Mouse (Mus musculus): Measurements from ENCODE around the gene Obp2a.
A peak's percentile ranks its signal among the peaks of the same experiment; 100 is the strongest.
"Not testable (repeated sequence)": the region's sequence is repeated elsewhere in the genome, so short reads cannot be mapped to it uniquely, and the experiment has no call there.

Gene Obp2a

GRCm38 (mm10) chr2:25709791-25710190 is 9.9 kb downstream of the Obp2a start:
- DNase-seq (ENCODE audit: inconsistent ontology term): peak; percentile 37

DNA sequence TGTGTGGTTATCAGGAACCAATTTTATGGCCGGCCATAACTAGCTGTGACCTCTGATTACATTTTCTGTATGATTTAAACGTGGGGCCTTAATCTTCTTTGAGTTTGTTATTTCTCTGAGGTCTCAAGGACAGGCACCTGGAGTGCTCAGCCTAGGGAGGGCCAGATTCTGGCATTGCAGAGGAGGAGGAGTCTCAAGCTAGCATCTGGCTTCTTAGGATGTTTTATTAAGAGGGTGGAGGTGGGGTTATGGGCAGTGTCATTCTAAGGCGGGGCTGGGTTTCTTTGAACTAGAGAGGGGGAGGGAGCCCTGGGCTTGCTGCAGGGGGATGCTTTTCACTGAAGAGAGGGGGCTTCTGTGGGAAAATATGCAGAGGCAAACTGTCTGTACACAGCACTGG is 11.8 kb downstream of the Obp2a start:
- not testable (repeated sequence) for DNase-seq (ENCODE audit: inconsistent ontology term)

- DNase-seq (ENCODE audit: inconsistent ontology term): no peak
Measured at GRCm38 (mm10) chr2:25717222-25717621, 17.4 kb downstream of the Obp2a start.

DNA sequence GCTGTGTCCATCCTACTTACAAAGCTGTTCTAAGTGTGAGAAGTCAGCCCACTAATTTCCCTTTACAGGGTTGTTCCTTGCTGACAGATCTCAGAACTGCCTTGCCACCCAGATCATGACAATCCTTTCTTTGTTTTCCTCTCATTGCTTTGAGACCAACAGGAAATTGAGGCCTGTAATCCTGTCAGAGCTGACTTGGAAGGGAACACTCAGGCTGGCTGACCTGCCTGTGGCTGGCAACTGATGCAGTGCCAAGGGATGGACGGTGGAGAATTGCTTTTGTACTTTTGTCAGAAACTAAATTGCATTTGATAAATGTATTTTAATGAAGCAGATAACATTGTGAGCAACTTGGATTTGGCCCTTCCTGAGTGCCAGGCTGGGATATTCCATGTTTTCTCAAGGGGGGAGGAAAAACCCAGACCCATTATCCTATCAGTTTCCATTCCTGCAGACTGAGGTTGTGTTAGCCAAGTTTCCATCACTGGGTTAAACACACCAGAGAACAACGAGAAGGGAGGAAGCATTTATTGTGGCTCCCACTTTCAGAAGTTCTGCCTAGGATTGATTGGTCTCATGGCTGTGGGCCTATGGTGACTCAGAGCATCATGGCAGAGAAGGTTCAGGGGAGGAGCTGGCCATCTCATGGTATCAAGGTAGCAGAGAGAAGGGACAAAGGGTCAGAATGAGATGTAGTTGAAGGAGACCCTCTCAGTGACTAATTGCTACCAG is 33.5 kb downstream of the Obp2a start:
- peak; percentile 30 for DNase-seq (ENCODE audit: inconsistent ontology term)

DNA sequence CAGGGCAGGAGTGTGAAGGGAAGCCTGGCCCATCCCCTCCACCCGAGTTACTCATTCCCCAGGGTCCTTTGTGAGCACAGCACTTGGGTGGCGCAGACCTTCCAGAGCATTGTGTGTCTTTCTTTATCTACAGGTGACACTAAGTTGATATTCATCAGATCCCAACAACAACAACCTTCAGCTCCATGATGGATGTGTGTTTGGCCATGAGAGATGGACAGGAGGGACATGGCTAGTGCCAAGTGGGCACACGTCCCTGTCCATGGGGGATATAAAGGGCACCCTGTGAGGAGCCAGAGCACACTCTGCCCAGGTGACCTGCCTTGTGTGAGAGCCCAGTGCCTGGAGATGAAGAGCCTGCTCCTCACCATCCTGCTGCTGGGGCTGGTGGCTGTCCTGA is 36.9 kb downstream of the Obp2a start, which contains the start of gene Obp2b:
Obp2b (plus strand) TSS at position 301 of the 400 bp plus-strand sequence.
- not testable (repeated sequence) for DNase-seq (ENCODE audit: inconsistent ontology term)

DNA sequence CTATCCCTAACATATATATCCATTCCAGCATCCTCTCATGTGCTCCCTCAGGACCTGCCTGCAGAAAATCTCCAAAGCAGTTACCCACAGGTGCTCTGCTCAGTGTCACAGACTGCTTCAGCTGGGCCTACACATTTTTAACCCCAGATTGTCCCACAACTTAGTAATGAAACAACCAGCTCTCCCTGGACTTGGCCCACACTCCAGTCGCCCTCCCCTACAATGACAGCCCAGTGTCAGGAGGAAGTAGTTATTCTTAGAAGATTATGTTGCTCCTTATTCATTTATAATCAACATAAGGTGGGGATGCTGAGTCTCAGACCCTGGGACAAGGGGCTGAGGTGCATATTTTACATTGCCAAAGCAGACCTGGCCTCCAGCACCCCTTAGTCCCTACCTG is 41.8 kb downstream of the Obp2a start:
- DNase-seq (ENCODE audit: inconsistent ontology term): no peak

Measured in Muller cell, postnatal 12 days (primary cell).